ENCODE assay signal across 25 mouse cellular contexts in genomic region chr3:152907087-152907486, GRCm38 (mm10).
A peak's percentile ranks its signal among the peaks of the same experiment; 100 is the strongest.
DNase-seq lines count a peak whose midpoint lies in the region; ATAC-seq lines count a peak whose summit lies in the region.
"Had no signal": no experiment of that assay in that cellular context is flagged by ENCODE, and none has a peak within 500 bp of the region (broad histone marks: within the 10 kb centered on the region; RNA-seq: fewer than 3 reads in every experiment).

No protein-coding gene starts in this region.

- no peak for ATAC-seq in forebrain, embryonic 14.5 days
- ATAC-seq in forebrain, embryonic 15.5 days (replicated peaks), result no peak
- ATAC-seq: inflammation-experienced regulatory T-cells, adult 6 months had no signal

- no peaks in the 10 kb centered on the region for H3K27me3 ChIP-seq in forebrain, embryonic 14.5 days (replicated peaks; ENCODE audit: control insufficient read depth, insufficient read depth, low read length)
- no peaks in the 10 kb centered on the region for H3K27me3 ChIP-seq in forebrain, embryonic 15.5 days
- H3K27me3 ChIP-seq: embryonic facial prominence, embryonic 12.5 days; hindbrain, embryonic 15.5 days; limb, embryonic 12.5 days; liver, embryonic 15.5 days; neural tube, embryonic 12.5 days had no signal

- no peak overlapping the region for H3K4me2 ChIP-seq in forebrain, embryonic 14.5 days (ENCODE audit: low read length)
- H3K4me2 ChIP-seq in forebrain, embryonic 15.5 days (replicated peaks), result no peak overlapping the region
- H3K4me2 ChIP-seq: embryonic facial prominence, embryonic 12.5 days; hindbrain, embryonic 15.5 days; limb, embryonic 12.5 days; liver, embryonic 15.5 days; lung, embryonic 14.5 days; neural tube, embryonic 12.5 days had no signal

- no peak overlapping the region for H3K27ac ChIP-seq in forebrain, embryonic 14.5 days (ENCODE audit: low read depth, low read length)
- no peak overlapping the region for H3K27ac ChIP-seq in forebrain, embryonic 15.5 days (replicated peaks)
- H3K27ac ChIP-seq: embryonic facial prominence, embryonic 12.5 days; hindbrain, embryonic 10.5 days; hindbrain, embryonic 15.5 days; limb, embryonic 12.5 days; liver, embryonic 15.5 days; midbrain, embryonic 10.5 days; neural tube, embryonic 12.5 days had no signal

- H3K36me3 ChIP-seq in forebrain, embryonic 14.5 days (ENCODE audit: control insufficient read depth, insufficient read depth, low read length), result no peaks in the 10 kb centered on the region
- no peaks in the 10 kb centered on the region for H3K36me3 ChIP-seq in forebrain, embryonic 15.5 days
- H3K36me3 ChIP-seq: embryonic facial prominence, embryonic 12.5 days; hindbrain, embryonic 10.5 days; hindbrain, embryonic 15.5 days; limb, embryonic 12.5 days; liver, embryonic 15.5 days; midbrain, embryonic 10.5 days; neural tube, embryonic 12.5 days had no signal

- peak; percentile 47 for DNase-seq in forebrain, embryonic 14.5 days (ENCODE audit: low spot score)
- peak; percentile 51 for DNase-seq in layer of hippocampus, adult 11-12 months (ENCODE audit: low spot score)
- no peak for DNase-seq in layer of hippocampus, adult 9-10 months (ENCODE audit: low spot score)
- peak; percentile 6 for DNase-seq in 3T3-L1 (ENCODE audit: low read depth, low spot score)
- peak; percentile 5 for DNase-seq in adipocyte (ENCODE audit: low spot score)
- no peak for DNase-seq in cerebellum, adult 11 months
- DNase-seq: adrenal gland, postnatal 10 days; cerebellum, adult 2 months; embryo, embryonic 11 days; heart, postnatal 14 days; kidney, adult 11 months; kidney, postnatal 14 days; lung, embryonic 14.5 days; thymus, adult 2 months; thymus, postnatal 4 days had no signal

- no peak overlapping the region for H3K9ac ChIP-seq in forebrain, embryonic 14.5 days (ENCODE audit: low read length)
- H3K9ac ChIP-seq in forebrain, embryonic 15.5 days (replicated peaks), result no peak overlapping the region
- H3K9ac ChIP-seq: embryonic facial prominence, embryonic 12.5 days; hindbrain, embryonic 15.5 days; limb, embryonic 12.5 days; liver, embryonic 15.5 days; lung, embryonic 14.5 days; neural tube, embryonic 12.5 days had no signal

- no peaks in the 10 kb centered on the region; the same call in 1 of the 2 replicates for H3K4me1 ChIP-seq in forebrain, embryonic 14.5 days (ENCODE audit: control insufficient read depth, insufficient read depth, low read length)
- H3K4me1 ChIP-seq in forebrain, embryonic 15.5 days, result peaks cover 5% of the 10 kb centered on the region
- H3K4me1 ChIP-seq: embryonic facial prominence, embryonic 12.5 days; limb, embryonic 12.5 days; liver, embryonic 15.5 days; neural tube, embryonic 12.5 days had no signal

- H3K9me3 ChIP-seq in forebrain, embryonic 14.5 days (replicated peaks; ENCODE audit: control insufficient read depth, low read length), result no peaks in the 10 kb centered on the region
- no peaks in the 10 kb centered on the region for H3K9me3 ChIP-seq in forebrain, embryonic 15.5 days
- H3K9me3 ChIP-seq: embryonic facial prominence, embryonic 12.5 days; hindbrain, embryonic 10.5 days; hindbrain, embryonic 15.5 days; limb, embryonic 12.5 days; liver, embryonic 15.5 days; midbrain, embryonic 10.5 days; neural tube, embryonic 12.5 days had no signal

- WGBS in forebrain, embryonic 14.5 days, result 71% methylated on average over 5 of the region's 5 CpGs
- 69% methylated on average over 5 of the region's 5 CpGs for WGBS in forebrain, embryonic 15.5 days

- H3K4me3 ChIP-seq in forebrain, embryonic 14.5 days (ENCODE audit: low read depth, low read length), result no peak overlapping the region
- no peak overlapping the region for H3K4me3 ChIP-seq in forebrain, embryonic 15.5 days
- H3K4me3 ChIP-seq: embryonic facial prominence, embryonic 12.5 days; hindbrain, embryonic 10.5 days; hindbrain, embryonic 15.5 days; limb, embryonic 12.5 days; liver, embryonic 15.5 days; midbrain, embryonic 10.5 days; myocyte; neural tube, embryonic 12.5 days had no signal

Comparison
In these comparisons a context has a peak if more than half of its experiments do, and no peak if none do; other contexts are left out.
1. DNase-seq: peak in forebrain, embryonic 14.5 days (single experiment), layer of hippocampus, adult 11-12 months (single experiment), 3T3-L1 (single experiment) and adipocyte (single experiment); none in layer of hippocampus, adult 9-10 months (single experiment) and cerebellum, adult 11 months (single experiment).